Mouse (Mus musculus): Measurements from ENCODE around the gene Pabpn1l. TPM values are rescaled to one million over a fixed set of nuclear protein-coding genes. Genes with fewer than 3 reads are reported as not detected.

The Pabpn1l gene
- total RNA-seq, 2 experiments from 2014 or later: not detected

DNA sequence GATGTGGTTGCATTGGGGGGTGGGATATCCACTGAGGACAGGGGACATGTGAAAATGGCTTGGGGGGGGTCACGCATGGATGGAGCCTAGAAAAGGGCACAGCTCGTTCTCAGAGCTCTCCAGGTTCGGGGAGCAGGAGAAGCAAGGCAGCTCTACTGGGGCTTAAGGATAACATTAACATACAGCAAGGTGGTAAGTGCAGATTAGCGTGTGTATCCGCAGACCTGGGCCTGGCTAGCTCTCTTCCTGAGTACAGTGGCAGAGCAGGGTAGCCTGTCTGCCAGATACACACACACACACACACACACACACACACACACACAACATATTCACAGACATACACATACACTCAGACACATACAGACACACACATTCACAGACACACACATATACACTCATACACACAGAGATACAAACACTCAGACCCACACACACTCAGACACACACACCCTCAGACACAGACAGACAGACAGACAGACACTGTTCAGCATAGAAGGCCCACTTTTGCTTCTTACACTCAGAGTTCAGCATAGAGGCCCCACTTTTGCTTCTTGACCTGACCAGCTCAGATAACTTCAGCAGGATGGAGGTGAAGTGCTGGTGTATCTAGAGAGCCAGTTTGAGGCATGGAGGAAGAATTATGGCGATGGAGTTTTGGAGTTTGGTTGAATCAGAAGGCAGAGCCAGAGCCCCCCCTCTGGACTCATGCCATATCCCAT, 3.7 kb downstream of the Pabpn1l start:
- DNase-seq: no peak

DNA sequence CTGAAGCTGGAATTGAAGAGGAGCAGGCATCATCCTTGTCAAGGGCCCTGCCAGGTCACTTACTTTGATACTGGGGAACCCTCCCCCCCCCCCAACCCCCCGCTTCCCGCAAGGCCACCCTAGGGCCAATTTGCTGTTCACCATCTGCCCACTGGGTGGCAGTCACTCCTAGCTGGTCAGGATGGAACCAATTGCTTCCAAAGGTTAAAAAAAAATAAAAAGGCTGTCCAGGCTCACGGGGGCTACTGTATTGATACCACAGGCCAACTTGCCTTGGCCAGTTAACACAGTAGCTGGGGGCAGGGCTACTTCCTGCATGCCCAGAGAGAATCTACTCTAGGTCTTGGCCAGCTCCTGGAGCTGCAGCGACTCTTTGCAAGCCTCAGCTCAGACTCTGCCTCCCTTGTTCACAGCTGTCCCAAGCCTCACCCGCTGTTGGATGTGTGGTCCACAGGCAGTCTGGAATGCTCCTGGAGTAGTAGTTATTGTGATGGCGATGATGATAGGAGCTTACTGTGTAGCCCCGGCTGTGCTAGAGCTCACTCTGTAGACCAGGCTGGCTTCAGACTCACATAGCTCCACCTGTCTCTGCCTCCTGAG, 4.5 kb downstream of the Pabpn1l start:
- peak; percentile 85 to 88 for DNase-seq

DNA sequence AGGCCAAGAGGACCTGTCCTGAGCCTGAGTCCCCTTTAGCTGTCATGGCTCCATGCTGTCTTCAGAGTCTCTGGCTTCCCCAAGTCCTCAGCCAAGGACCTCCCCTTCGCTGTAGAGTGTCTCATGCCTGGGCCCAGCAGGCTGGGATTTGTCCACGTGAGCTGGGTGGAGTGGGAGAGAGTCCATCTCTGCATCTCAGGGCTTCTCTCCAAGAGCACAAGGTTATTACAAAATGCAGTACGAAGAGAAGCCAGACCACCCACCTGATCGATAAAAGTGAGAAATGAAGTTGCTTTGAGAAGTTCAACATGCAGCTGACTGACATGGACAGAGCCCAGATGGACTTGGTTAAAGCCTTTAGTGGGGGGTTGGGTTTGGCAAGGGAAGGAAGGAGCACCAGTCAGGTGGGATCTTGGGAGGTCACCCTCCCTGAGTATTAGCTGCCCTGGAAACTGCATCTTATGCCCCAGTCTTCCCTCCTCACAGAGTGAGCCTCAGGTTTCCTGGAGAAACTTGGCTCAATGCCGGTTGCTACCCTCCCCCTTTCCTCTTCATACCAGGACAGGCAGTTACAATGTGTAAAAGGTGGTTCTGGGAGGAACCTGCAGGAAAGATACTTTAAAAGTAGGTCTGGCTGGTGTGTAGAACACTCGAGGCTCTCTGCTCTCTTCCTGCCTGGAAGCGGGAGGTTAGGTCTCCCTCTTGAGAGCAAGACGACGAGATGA, 6.2 kb downstream of the Pabpn1l start:
- DNase-seq: no peak

DNA sequence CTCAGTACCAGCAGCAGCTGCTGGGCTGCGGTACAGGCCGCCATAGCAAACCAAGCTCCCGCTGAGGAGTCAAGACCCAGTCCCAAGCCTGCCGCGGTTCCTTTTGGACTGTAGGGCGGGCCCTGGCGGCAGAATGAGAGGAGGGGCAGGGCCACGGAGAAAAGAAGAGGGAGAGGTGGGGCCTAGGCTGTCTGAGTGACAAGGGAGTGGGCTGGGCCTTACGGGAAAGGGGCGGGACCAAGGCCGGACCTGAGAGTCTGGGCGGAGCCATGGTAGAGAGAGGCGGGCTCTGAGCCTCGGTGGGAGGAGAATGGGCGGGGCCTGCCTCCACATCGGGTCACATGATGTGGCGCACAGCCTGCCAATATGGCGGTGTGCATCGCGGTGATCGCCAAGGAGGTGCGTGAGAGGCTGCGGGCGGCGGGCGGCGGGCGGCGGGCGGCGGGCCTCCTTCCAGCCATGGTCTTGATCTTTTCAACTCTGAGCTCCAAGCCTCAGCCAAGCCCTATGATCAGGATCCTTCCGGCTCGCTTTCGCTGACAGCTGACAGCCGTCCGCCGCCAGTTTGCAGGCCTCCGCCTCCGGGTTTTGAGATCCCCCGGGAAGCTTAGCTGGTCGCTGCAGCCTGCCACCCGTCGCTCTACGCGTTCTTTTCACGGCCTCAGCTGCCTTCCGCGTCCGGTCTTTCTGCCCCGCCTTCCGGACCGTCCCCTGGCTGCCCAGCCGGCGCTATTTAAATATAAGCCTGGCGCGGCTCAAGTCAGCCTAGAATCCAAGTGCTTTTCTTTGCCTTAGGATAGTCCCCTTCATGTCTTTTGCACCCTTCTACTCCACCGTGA, 11.0 kb downstream of the Pabpn1l start, which contains the start of the genes Galns and Trappc2l:
TSS of gene Galns (minus strand) at position 169 of the 839 bp plus-strand sequence.
TSS of gene Trappc2l (plus strand) at position 346 of the 839 bp plus-strand sequence.
- peak; percentile 96 for DNase-seq

DNA sequence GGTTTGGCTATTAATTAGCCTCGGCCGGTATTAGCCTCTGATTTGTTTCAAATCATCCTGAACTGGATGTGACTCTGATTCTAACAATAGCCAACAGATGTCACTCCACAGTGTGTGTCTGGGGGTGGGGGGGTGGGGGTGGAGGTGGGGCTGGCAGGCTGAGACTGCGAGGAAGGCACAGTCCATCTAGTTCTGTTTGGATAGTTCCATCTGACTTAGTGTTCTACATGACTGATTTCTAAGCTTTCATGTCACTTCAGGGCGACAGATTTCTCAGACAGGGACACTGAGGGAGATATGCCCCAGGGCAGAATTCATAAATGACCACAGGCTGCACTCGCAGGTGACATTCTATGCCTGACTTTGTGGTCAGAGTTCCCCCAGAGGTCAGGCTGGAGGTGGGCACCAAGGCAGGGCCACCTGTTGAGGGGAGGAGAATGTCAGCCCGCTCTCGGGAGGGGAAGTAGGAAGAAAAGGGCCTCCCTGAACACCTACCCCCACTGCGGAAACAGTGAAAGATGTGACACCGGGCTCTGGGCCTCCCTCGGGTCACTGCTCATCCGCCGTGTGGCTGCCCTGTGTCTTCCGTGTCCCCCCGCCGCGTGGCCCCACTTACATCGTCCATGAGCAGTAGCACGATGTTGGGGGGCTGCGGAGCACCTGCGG, 11.8 kb downstream of the Pabpn1l start:
- DNase-seq: no peak

DNA sequence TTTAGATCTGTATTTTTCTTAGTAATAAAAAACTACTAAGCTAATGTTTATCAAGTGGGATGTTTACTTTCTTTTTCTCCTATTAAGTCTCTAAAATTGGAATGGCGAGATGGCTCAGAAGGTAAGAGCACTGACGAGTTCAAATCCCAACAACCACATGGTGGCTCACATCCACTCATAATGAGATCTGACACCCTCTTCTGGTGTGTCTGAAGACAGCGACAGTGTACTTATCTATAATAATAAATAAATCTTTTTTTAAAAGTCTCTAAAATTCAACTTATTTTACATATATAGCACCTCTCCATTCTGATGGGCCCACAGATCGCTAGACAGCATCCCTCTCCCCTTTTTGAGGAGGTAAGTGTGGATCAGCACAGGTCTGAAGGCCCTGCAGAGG, 12.3 kb downstream of the Pabpn1l start:
- no peak for DNase-seq

DNA sequence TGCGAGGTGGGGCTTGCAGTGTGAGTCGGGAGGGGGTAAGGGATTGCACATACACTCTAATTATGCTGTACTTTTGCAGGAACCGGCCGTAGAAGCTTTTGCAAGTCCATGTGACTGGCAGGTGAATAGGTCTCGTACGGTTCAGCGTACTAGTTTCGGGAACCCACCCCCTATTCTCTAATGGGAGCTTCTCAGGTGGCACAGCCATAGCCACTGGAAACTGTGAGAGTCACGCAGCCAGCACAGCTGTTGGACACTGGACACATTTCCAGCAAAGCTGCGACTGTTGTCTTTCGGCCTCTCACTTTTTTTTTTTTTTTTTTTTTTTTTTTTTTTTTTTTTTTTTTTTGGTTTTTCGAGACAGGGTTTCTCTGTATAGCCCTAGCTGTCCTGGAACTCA, 15.7 kb downstream of the Pabpn1l start:
- no peak for DNase-seq

DNA sequence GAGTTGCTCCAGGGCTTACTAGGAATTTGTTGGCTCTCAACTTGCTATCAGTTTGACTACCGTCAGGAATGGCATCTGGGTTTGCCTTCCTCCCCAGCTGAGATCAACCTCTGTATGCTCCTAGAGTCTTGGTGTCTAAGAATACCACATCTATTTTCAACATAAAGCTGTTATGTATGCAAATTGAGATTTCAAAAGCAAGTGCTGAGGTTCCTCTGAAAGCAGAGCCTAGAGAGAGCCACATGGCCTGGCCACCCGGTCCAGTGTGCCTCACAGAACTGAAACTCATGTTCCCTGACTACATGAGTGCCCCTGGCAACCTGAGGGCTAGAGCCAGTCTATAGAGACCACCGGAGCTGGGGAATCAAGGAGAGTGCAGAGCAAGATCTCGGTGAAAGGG, 17.2 kb downstream of the Pabpn1l start:
- DNase-seq: no peak

DNA sequence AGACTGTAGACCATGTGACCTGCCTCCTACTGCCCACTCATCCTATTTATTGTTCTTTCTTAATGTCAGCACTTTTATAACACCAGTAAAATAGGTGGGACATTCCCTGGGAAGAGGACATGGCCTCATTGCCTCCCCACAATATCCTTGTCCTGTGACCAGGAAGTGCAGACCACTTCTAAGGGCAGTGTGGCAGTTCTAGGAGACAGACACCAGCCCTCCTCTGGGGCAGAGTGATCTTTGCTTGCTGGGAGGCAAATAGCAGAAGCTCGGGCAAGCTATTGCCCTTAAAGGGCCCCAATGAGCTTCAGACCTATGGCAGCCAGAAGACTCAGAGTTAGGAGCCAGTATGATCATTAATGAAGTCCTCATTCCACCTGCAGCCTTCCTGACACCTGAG, 17.9 kb downstream of the Pabpn1l start:
- DNase-seq: no peak

DNA sequence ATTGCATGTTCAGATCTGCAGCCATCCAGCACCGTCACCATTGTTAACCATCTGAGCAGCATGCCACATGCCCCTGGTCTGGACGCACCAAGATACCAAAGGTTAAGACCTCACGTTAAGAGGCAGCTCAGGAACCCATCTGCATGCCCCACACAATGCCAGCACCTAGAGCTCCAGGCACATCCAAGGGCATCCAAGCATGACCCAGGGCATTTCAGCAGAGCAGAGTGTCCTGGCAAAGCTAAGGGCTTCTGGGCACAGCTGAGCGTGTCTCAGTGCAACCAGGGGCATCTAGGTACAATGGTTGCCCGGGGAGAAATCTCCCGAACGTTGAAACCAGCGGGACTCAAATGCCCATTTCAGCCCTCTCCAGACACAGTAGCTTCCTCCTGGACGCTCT, 21.9 kb downstream of the Pabpn1l start:
- no peak for DNase-seq

DNA sequence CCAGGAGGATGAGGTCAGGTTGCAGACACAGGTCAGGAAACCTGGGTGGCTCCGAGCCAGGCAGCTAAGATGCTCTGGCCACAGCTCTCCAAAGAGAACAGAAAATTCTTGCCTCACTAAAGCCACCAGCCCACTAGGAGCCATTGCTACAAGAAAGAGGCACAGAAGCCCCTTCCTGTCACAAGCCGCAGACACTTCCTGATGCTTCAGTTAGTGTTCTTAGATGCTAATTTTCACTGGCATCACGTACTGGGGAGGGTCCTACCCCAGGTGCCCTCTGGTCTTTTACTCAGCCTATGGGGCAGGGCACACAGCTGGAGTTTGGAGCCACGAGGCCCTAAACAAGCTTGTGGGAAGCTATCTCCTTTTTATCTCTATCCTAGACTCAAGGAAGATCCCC, 26.5 kb downstream of the Pabpn1l start:
- DNase-seq: no peak

DNA sequence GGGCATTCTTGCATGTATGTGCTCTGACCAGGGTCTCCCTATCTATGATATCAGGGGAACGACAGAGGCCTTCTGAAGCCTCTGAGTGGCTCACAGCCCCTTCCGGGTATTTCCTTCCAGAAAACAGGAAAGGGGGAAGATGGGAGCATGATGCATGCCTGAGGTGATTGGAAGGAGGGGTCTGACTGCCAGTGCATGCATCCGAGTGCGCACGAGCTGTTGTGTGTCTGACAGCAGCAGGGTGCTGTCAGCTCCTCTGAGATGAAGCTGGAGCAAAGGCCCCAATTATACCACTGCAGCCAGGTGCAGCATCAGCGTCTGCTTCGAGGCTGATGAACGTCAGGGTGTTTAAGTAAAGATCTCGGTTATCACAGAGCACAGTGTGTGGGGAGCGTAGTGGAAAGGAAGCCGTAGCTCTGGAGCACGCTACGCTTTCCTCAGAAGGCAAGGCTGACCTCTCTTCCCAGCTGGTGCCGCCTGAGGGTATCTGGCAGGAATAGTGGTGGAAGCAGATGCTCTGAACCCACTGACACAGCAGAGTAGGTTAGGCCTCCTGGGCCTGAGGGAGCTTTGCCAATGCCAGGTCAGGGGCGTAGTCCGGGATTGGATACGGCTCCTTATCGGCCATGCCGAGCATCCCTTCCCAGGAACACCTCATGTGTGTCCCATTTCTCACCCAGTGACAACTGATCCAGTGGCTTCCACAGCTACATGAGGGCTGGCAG, 28.6 kb downstream of the Pabpn1l start:
- DNase-seq: no peak

DNA sequence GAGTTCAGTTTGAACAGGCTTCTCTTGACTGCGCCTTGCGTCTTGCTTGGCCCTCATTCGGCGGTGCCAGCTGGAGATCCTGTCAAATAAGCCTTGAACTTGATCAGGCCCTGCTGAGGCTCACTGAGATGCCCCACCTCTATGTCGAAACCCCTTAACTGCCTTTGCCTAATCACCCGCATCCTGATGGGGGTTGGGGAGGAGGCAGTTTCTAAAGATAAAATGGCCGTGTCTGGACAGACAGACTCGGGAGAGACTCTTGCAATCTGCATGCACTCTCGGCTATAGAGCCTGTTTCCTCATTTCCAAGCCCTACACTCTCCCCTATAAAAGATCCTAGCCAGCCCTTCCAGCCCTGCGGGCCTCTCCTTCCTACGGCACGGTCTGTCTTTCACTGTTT, 29.3 kb downstream of the Pabpn1l start:
- no peak for DNase-seq

DNA sequence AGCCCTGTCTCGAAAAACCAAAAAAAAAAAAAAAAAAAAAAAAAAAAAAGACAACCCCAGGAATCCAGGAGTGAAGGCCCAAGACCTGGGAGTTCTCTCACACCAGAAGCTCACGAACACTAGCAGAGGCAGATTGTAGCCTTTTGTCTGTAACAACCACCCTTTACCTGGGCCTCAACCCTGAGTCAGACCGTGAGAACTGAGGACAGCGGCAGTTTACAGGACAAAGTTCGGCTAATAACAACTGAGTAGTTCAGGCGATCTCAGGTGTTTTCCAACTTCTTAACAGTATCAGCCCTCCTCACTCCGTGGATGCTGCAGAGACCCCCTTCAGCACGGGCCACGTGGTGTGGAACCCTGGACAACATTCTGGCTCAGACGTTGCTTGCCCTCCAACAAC, 35.8 kb downstream of the Pabpn1l start:
- no peak for DNase-seq

DNA sequence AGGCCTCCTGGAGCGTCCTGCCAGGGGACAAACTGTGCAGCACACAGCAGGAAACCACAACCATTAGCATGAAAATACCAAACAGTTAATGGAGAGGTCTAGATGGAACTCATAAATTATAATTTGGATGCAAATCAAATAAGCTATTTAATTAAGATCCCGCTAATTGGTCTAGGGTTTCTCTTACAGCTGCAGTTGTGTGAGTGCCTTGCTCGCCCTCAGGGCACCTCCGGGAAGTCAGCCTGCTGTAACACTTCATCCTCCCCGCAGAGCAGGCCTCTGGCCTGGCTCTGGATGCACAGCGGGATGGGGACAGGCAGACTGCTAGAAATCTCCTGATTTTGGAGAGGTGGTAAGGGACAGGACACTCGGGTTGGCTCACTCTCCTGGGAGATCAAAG, 36.4 kb downstream of the Pabpn1l start:
- no peak for DNase-seq

DNA sequence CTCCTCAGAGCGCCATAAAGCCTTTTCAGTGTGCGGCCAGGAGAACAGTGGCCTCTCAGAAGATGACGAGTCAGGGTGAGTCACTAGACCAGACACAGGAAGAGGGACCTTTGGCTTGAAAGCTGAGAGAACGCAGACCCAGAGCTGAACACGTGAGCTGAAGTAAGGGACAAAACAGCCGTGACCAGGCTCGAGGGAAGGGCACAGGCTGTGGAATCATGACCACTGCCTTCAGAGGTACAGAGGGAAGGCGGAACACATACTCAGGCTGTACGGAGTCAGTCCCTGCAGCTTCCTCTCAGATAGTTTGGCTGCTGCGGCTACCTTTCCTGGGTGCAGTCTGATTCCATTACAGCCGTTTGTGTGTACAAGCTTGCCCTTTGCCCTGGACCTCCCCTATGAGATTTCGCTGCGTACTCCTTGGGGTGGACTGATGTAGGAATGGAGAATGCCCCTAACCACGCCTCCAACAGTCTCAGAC, 37.1 kb downstream of the Pabpn1l start:
- DNase-seq: peak; percentile 43 to 52

DNA sequence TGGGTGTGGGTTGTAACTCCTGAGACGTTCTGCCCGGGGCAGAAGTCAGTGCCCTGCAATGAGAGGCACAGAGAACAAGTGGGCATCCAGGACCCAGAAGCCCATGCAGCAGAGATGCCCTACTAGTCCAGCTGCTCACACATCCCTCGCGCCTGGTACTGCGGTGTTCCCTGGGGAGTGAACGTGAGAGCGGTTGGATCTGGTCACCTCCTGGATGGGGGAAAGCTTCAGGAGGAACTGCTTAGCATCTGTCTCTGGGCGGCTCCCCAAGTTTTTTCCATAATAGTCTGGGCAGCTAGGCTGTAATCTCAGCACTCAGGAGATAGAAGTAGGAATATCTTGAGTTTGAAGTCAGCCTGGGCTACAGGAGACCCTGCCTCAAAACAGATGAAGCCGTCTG, 37.6 kb downstream of the Pabpn1l start:
- DNase-seq: no peak

DNA sequence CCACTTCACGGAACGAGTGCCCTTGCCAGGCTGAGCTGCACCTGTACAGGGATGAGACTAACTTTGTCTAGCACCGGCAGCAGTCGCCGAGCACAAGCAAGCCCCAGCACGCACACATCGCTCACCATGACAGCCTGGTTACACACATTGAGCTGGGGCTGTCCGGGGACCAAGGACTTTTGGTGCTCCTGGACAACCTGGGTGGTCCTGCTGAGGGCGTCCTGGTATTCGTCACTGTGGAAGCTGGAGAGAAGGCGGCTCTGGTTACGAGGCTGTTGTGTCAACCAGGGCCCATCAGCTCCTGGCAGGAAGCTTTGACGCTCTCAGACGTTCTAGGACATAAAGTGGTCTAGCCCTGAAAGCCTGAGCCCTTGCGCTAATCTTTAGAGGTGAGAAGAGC, 41.6 kb downstream of the Pabpn1l start:
- DNase-seq: no peak

DNA sequence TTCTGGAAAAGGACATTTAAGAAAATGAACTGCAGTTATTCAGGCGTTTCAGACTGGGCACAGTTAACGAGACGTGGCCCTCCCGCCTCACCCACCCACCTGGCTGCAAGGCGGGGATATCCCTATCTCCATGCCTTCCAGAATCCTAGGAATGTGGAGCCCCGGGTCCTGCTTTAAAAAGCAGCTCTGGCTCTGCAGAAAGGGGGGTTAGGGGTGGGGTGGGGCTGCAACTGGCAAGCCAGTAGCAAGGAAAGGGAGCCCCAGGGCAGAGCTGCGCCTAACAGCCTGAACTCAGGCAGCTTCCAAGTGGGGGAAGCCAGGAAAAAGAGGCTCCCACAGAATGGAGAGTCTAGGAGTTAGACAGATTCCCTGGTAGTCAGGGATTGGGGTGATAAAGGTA, 43.3 kb downstream of the Pabpn1l start:
- DNase-seq: no peak

DNA sequence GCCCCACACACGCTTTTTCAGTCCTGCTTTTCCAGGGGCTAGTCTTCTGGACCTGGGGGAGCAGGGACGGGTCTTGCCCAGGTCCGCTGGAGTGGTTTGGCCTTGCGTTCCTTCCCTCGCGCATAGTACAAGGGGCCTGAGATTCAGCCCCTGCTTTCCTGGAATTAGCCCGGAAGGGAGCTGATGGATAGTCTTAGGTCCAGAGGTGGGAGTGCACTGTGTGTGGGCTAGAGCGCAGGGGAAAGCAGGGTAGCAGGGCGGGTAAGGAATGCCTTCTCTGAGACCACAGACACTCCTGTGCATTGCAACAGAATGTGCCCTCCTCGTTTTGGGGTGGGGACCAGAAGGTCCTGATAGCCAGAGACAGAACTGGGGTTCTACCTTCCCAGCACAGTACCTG, 45.4 kb downstream of the Pabpn1l start:
- DNase-seq: no peak

DNA sequence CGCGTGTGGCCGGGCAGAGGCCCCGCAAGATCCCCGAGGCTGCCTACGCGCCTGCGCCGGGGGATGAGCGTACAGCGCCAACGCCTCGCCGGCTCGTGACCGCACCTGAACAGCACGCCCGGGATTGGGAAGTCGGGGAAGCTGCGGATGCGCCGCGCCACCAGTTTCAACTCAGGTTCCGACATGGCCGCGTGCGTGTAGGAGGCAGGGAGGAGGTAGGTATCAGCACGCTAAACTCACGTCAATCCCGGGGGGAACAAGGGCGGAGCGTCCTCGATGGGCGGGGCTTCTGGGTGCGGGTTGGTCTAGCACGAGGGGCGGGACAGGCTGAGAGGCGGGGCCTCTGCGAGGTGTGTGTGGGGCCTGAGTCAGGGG, 45.9 kb downstream of the Pabpn1l start, which contains the start of gene Aprt:
TSS of gene Aprt (minus strand) at position 262 of the 375 bp plus-strand sequence.
- DNase-seq: peak; percentile 96 to 98
